Mouse (Mus musculus) urinary bladder, adult 18-20 months (tissue): ENCODE results near the gene Rap1gds1.

Experiments
- DNase-seq, 2 experiments: peaks; one replicate each; pipeline ENCODE4 v3.0.0; 2022; ENCODE audit warnings: low spot score in 2 of 2, mixed read lengths in 2 of 2

Gene Rap1gds1

GRCm38 (mm10) chr3:139048701-139049622 lies 26.0 kb downstream of the Rap1gds1 start:
- no peak for DNase-seq

- DNase-seq: no peak
These were observed 32.6 kb downstream of the Rap1gds1 start for GRCm38 (mm10) chr3:139042433-139042854.

- DNase-seq: no peak
These were observed 33.1 kb downstream of the Rap1gds1 start for GRCm38 (mm10) chr3:139041921-139042320.

- DNase-seq: no peak
These were observed 38.0 kb downstream of the Rap1gds1 start for GRCm38 (mm10) chr3:139037030-139037429.

GRCm38 (mm10) chr3:139033179-139033578 lies 41.8 kb downstream of the Rap1gds1 start:
- DNase-seq: no peak

- DNase-seq: no peak
These were observed 44.3 kb downstream of the Rap1gds1 start for GRCm38 (mm10) chr3:139030644-139031227.

- no peak for DNase-seq
These were observed 49.9 kb downstream of the Rap1gds1 start for GRCm38 (mm10) chr3:139025077-139025476.

GRCm38 (mm10) chr3:139023585-139023984 lies 51.4 kb downstream of the Rap1gds1 start:
- no peak for DNase-seq

- no peak for DNase-seq
These were observed 62.6 kb downstream of the Rap1gds1 start for GRCm38 (mm10) chr3:139012352-139012751.

- DNase-seq: no peak
These were observed 69.3 kb downstream of the Rap1gds1 start for GRCm38 (mm10) chr3:139005669-139006068.

GRCm38 (mm10) chr3:139002774-139003173 lies 72.2 kb downstream of the Rap1gds1 start:
- no peak for DNase-seq

- no peak for DNase-seq
These were observed 74.7 kb downstream of the Rap1gds1 start for GRCm38 (mm10) chr3:139000071-139000867.

GRCm38 (mm10) chr3:138993473-138993872 lies 81.5 kb downstream of the Rap1gds1 start:
- DNase-seq: no peak

- no peak for DNase-seq
These were observed 83.6 kb downstream of the Rap1gds1 start for GRCm38 (mm10) chr3:138991367-138991766.

GRCm38 (mm10) chr3:138989141-138989540 lies 85.9 kb downstream of the Rap1gds1 start:
- no peak for DNase-seq

GRCm38 (mm10) chr3:138988004-138988403 lies 87.0 kb downstream of the Rap1gds1 start:
- DNase-seq: no peak

GRCm38 (mm10) chr3:138982249-138982648 lies 92.8 kb downstream of the Rap1gds1 start:
- DNase-seq: no peak

GRCm38 (mm10) chr3:138977413-138977812 lies 97.6 kb downstream of the Rap1gds1 start:
- DNase-seq: no peak

- DNase-seq: no peak
These were observed 107.4 kb downstream of the Rap1gds1 start for GRCm38 (mm10) chr3:138967627-138968026.

- no peak for DNase-seq
These were observed 116.5 kb downstream of the Rap1gds1 start for GRCm38 (mm10) chr3:138958527-138958926.

- DNase-seq: no peak
These were observed 119.8 kb downstream of the Rap1gds1 start for GRCm38 (mm10) chr3:138955220-138955619.

- no peak for DNase-seq
These were observed 125.9 kb downstream of the Rap1gds1 start for GRCm38 (mm10) chr3:138949081-138949480.
